Mouse (Mus musculus) heart, adult 2 months (tissue): ENCODE measurements around the gene N6amt1.

ENCODE experiments used
- CTCF ChIP-seq: fragments of 200-600 bp; IDR thresholded peaks from 2 replicates; pipeline ENCODE4 v1.8.1; 2022; ENCODE audit warnings: antibody characterized with exemption, mild to moderate bottlenecking, moderate library complexity
- EP300 ChIP-seq: fragments of 200-500 bp; IDR thresholded peaks from 2 replicates; pipeline ENCODE4 v1.6.1; 2011; ENCODE audit warnings: low read depth, low read length, control low read depth; ENCODE audit not compliant: insufficient read depth
- POLR2A ChIP-seq: fragments of 200-500 bp; IDR thresholded peaks from 2 replicates; pipeline ENCODE4 v1.6.1; 2011; ENCODE audit warnings: mild to moderate bottlenecking, low read depth, low read length, control low read depth; ENCODE audit not compliant: insufficient read depth

GRCm38 (mm10) chr16:87334756-87335155 lies 19.2 kb upstream of the N6amt1 start:
- TF ChIP-seq POLR2A (no peak), EP300 (no peak), CTCF (no peak)
